Mouse (Mus musculus) hindbrain, embryonic 15.5 days (tissue): ENCODE data around the gene Zc3h12c. TPM values are rescaled to one million over a fixed set of nuclear protein-coding genes. Genes with fewer than 3 reads are reported as not detected.

Experiments used
- ATAC-seq: fragments of 200-750 bp; cut with Nextera tagmentation; 2 replicates; pipeline ENCODE4 v1.8.0; 2017; ENCODE audit warnings: low read depth, moderate number of reproducible peaks, moderate TSS enrichment; ENCODE audit not compliant: low FRiP score
- H3K27ac ChIP-seq: fragments of 300-500 bp; sonication (generic); replicated peaks from 2 replicates; pipeline ENCODE4 v1.5.1; 2015; ENCODE audit warnings: mild to moderate bottlenecking, inconsistent platforms
- H3K27me3 ChIP-seq: fragments of 300-500 bp; sonication (generic); 2 replicates; pipeline ENCODE4 v1.6.1; 2015; ENCODE audit warnings: control low read depth, inconsistent platforms
- H3K36me3 ChIP-seq: fragments of 300-500 bp; sonication (generic); 2 replicates; pipeline ENCODE4 v1.6.1; 2015; ENCODE audit warnings: control low read depth, inconsistent platforms
- H3K4me1 ChIP-seq: fragments of 300-500 bp; sonication (generic); replicated peaks from 2 replicates; pipeline ENCODE4 v1.6.1; 2015; ENCODE audit warnings: control low read depth, inconsistent platforms
- H3K4me2 ChIP-seq: fragments of 300-500 bp; sonication (generic); 2 replicates; pipeline ENCODE4 v1.6.1; 2015; ENCODE audit warnings: moderate library complexity, mild to moderate bottlenecking, inconsistent platforms
- H3K4me3 ChIP-seq: fragments of 300-500 bp; sonication (generic); 2 replicates; pipeline ENCODE4 v1.5.1; 2015; ENCODE audit warnings: mild to moderate bottlenecking, inconsistent platforms
- H3K9ac ChIP-seq: fragments of 300-500 bp; sonication (generic); 2 replicates; pipeline ENCODE4 v1.6.1; 2015; ENCODE audit warnings: inconsistent platforms
- H3K9me3 ChIP-seq: fragments of 300-500 bp; sonication (generic); 2 replicates; pipeline ENCODE4 v1.6.1; 2016; ENCODE audit warnings: control low read depth, inconsistent platforms
- WGBS: fragments of 180-500 bp; shearing (Covaris S2); methylation state at CpG from one replicate; pipeline ENCODE4 v1.1.7; 2015; 5-methylcytosine and 5-hydroxymethylcytosine counted together
- polyA plus RNA-seq: library from polyadenylated mRNA; unstranded; fragments of >200 nt; fragmentation: Nextera tagmentation; extraction: Ambion mirVana; gene quantifications from 2 replicates; pipeline ENCODE4 v1.2.1, GENCODE M21; 2015

Zc3h12c gene
- polyA plus RNA-seq, 1 experiment from 2014 or later, result 4.5 TPM

DNA sequence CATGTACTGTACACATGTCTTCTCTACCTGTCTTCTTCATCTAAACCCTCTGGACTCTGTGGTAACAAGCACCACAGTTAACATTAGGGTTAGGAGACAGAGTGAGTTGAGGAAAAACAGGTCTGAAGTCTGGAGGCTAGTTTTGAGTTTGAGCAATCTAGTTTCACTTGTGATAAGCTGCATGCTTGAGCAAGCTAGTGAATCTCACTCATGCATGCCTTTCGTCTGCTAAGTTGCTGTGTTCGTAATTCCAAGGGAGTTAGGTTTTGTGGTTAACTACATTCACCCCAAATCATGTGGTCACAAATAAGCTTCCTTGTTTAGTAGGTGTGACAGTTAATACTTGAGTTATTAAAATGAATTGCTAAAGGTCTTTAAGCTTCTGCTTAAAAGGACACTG lies 13.0 kb upstream of the Zc3h12c start:
- H3K9me3 ChIP-seq, result no peaks in the 10 kb centered on the region
- ATAC-seq, result no peak
- no peaks in the 10 kb centered on the region for H3K36me3 ChIP-seq
- H3K4me2 ChIP-seq, result no peak overlapping the region
- no peak overlapping the region for H3K9ac ChIP-seq
- WGBS, result 80% methylated on average over 2 of the region's 2 CpGs
- H3K4me3 ChIP-seq, result no peak overlapping the region
- H3K4me1 ChIP-seq, result no peaks in the 10 kb centered on the region
- H3K27ac ChIP-seq, result no peak overlapping the region
- no peaks in the 10 kb centered on the region for H3K27me3 ChIP-seq

DNA sequence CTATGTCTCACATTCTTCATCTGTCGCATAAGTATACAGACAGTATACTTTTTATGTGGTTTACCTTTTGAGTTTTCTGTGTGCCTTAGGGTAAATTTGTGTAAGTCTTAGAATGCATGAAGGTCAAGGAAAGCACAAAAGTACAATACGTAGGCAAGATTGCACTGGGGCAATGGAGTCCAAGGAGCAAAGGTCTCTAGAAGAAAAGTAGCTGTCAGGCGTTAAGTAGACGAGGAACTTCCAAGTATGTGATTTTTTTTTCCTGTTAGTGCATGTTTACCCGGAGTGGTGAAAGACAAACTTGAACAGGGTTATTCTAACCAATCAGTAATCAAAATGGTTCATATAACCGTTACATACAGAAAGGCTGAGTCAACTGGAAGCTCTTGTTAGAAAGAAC lies 12.5 kb upstream of the Zc3h12c start:
- Histone ChIP-seq H3K36me3 (no peaks in the 10 kb centered on the region), H3K27ac (no peak overlapping the region), H3K4me2 (no peak overlapping the region), H3K9me3 (no peaks in the 10 kb centered on the region), H3K4me1 (no peaks in the 10 kb centered on the region), H3K9ac (no peak overlapping the region), H3K4me3 (no peak overlapping the region), H3K27me3 (no peaks in the 10 kb centered on the region)
- 91% methylated on average over 6 of the region's 6 CpGs for WGBS
- no peak for ATAC-seq

DNA sequence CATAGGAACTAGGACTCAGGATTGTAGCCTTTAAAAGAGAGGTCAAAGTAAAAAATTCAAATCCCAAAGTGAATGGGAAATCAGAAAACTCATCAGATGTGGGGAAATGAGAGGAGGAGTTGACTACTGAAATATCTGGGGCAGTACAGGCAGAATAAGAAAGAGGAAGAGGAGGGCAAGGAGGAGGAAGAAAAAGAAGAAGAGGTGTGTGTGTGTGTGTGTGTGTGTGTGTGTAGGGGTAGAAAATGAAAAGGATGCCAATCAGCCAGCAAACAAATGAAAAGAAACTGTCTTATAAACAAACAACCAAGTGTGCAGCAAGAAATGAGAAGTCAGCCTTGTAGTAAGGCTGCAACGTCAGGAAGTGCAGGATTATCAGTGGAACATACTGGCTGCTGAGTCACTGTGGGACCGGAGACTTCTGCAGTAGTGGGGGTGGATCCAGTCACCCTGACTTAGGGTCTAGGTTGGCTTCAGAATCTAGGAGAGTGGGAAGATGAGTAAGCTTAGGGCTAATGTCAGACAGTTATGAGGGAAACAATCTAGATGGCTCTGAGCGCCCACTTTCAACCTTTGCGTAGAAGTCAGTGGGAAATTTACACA lies 7.0 kb upstream of the Zc3h12c start:
- H3K9me3 ChIP-seq, result no peaks in the 10 kb centered on the region

DNA sequence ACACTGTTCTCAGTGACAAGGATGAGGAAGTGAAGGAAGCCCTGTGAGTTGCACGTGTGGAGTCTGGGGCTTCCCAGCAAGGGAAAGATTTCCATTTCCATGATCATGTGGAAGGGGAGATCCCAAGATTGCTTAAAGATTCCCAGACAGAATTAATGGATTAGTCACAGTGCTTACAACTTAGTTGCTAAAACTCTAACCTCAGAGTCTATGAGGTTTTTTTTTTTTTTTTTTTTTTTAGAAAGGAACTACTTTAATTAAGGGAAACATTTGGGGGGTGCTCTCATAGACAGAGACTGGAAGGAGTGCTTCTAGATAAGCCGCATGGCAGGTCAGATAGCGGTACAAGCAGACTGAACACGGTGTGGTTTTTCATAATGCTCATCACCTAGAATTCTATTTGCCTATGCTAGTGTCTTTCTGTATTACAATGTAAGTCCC lies 6.3 kb upstream of the Zc3h12c start:
- no peaks in the 10 kb centered on the region for H3K36me3 ChIP-seq
- no peak overlapping the region for H3K9ac ChIP-seq
- ATAC-seq, result no peak
- 82% methylated on average over 4 of the region's 4 CpGs for WGBS
- no peak overlapping the region for H3K4me2 ChIP-seq
- H3K9me3 ChIP-seq, result no peaks in the 10 kb centered on the region
- H3K27ac ChIP-seq, result no peak overlapping the region
- H3K27me3 ChIP-seq, result no peaks in the 10 kb centered on the region
- H3K4me3 ChIP-seq, result no peak overlapping the region
- peaks cover 3% of the 10 kb centered on the region; the same call in 1 of the 2 replicates for H3K4me1 ChIP-seq

More for the DNA sequence above, 7.0 kb upstream of the Zc3h12c start:
- Histone ChIP-seq H3K27me3 (no peaks in the 10 kb centered on the region), H3K27ac (no peak overlapping the region), H3K4me1 (no peaks in the 10 kb centered on the region), H3K4me3 (no peak overlapping the region), H3K4me2 (no peak overlapping the region), H3K9ac (no peak overlapping the region), H3K36me3 (no peaks in the 10 kb centered on the region)
- 90% methylated on average over 4 of the region's 4 CpGs for WGBS
- ATAC-seq, result no peak

DNA sequence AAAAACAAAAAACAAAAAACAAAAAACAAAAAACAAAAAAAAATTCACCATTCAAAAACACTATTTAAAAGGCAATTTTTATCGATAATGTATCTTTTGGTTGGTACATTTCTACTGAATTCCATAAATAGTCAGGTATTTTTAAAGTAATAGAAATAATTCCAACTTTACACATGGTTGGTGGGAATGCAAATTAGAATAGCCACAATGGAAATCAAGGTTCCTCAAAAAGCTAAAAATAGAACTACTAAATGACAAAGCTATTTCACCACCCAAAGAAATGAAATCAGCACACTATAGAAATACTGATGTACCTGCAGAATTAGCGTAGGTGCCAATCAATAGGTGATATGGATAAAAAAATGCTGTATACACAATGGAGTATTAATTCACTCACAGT lies 5.6 kb upstream of the Zc3h12c start:
- Histone ChIP-seq H3K36me3 (no peaks in the 10 kb centered on the region), H3K4me2 (no peak overlapping the region), H3K27me3 (no peaks in the 10 kb centered on the region), H3K9ac (no peak overlapping the region), H3K4me3 (no peak overlapping the region), H3K4me1 (peaks cover 11% of the 10 kb centered on the region), H3K27ac (no peak overlapping the region), H3K9me3 (no peaks in the 10 kb centered on the region)
- 97% methylated on average over 2 of the region's 2 CpGs for WGBS
- ATAC-seq, result no peak

DNA sequence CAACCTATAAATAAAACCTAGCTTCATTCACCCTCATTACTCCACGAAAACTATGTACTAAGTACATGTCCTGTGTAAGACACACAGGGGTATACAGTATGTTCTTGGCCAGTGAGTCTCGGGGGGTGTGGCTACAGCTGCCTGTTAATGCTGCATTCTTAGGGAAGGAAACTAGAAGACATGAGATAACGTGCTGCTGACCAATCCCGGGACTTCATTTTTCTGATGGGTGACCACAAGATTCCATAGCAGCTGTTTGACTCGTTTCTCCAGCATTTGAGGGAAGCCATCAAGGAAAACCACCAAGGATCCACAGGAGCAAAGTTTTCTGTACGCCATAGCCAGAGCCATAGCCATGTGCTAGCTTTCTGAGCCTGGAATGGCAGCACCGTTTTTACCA lies 4.2 kb upstream of the Zc3h12c start:
- 77% methylated on average over 7 of the region's 7 CpGs for WGBS
- ATAC-seq, result no peak

DNA sequence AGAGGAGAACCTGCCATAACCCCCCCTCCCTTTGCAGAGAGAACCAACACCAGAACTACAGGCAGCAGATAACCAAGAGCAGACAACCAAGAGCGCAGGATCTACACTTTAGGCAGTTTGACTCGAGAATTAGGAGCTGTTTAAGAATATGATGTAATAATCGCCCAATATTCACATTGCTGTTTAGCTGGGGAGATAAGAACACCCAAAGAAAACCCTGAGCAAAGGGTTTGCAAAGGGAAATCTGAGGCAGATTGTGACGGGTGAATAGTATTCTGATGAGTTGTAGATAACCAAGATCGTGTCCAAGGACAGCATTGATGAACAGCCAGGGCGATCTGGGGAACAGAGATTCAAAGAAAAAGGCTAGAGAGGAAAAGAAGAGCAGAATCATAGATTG lies 2.3 kb upstream of the Zc3h12c start:
- no peaks in the 10 kb centered on the region for H3K36me3 ChIP-seq
- peaks cover 28% of the 10 kb centered on the region for H3K4me1 ChIP-seq
- no peak for ATAC-seq
- no peak overlapping the region for H3K9ac ChIP-seq
- no peaks in the 10 kb centered on the region for H3K9me3 ChIP-seq
- no peak overlapping the region for H3K27ac ChIP-seq
- no peak overlapping the region for H3K4me2 ChIP-seq
- H3K27me3 ChIP-seq, result no peaks in the 10 kb centered on the region
- 85% methylated on average over 6 of the region's 6 CpGs for WGBS
- no peak overlapping the region for H3K4me3 ChIP-seq

More for the DNA sequence above, 4.2 kb upstream of the Zc3h12c start:
- Histone ChIP-seq H3K36me3 (no peaks in the 10 kb centered on the region), H3K9ac (no peak overlapping the region), H3K9me3 (no peaks in the 10 kb centered on the region), H3K27ac (no peak overlapping the region), H3K4me3 (no peak overlapping the region), H3K27me3 (no peaks in the 10 kb centered on the region), H3K4me2 (no peak overlapping the region), H3K4me1 (peaks cover 13% of the 10 kb centered on the region)

DNA sequence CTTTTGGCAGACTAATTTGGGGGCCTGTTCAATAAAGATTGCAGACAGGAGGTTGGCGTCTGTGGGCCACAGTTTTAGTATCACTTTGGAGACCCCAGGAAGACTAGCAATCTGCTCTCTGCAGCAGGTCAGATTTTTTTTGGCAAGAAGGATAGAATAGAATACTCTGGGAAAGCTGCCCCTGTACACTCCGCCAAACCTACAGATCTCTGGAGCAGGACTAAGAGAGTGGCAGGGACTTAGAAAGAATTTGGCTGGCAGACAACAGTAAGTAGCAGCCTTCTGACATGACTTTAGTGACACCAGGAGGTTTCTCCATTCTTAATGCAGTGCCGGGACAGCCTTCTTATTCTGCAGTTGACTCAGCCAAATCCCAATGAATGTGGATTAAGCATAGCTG lies 1.8 kb upstream of the Zc3h12c start:
- no peaks in the 10 kb centered on the region for H3K27me3 ChIP-seq
- WGBS, result 63% methylated on average over 3 of the region's 3 CpGs
- H3K4me1 ChIP-seq, result peaks cover 32% of the 10 kb centered on the region
- H3K36me3 ChIP-seq, result no peaks in the 10 kb centered on the region
- no peak overlapping the region for H3K4me2 ChIP-seq
- H3K9me3 ChIP-seq, result no peaks in the 10 kb centered on the region
- ATAC-seq, result no peak
- H3K9ac ChIP-seq, result no peak overlapping the region
- no peak overlapping the region for H3K27ac ChIP-seq
- no peak overlapping the region for H3K4me3 ChIP-seq

DNA sequence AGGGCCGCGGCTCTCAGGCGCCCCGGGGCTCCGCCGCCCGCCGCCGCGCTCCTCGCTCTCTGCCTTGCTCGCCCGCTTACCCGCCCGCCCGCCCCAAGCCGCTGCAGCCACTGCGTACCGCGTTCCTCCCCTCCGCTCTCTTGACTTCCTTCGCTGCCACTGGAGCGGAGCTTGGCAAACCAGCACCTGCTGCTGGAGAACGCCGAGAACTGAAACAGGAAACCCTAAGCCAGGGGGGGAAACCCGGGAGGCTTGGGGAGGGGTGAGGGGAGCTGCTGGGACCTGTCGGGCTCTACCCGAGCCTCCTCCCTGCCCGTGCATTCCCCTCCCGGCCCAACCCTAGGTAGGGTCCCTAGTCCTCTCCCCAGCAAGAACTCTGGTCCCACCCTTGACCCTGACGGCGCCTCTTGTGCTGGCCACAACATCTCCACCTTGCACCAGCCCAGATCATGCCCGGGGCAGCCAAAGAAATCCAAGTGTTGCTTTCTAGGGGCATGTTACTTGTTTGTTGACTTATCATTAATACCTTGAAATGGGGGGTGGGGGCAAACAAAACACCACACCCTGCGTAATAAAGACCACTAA lies 406 bp upstream of the Zc3h12c start:
- no peaks in the 10 kb centered on the region for H3K9me3 ChIP-seq
- H3K4me3 ChIP-seq, result peak overlapping the region; percentile 99
- peak; percentile 90 for ATAC-seq
- H3K27ac ChIP-seq, result peak overlapping the region; percentile 97
- H3K9ac ChIP-seq, result peak overlapping the region; percentile 95
- no peaks in the 10 kb centered on the region for H3K36me3 ChIP-seq
- H3K4me2 ChIP-seq, result peak overlapping the region; percentile 74
- no peaks in the 10 kb centered on the region for H3K27me3 ChIP-seq
- peaks cover 36% of the 10 kb centered on the region for H3K4me1 ChIP-seq
- WGBS, result under 1% methylated on average over 31 of the region's 34 CpGs

DNA sequence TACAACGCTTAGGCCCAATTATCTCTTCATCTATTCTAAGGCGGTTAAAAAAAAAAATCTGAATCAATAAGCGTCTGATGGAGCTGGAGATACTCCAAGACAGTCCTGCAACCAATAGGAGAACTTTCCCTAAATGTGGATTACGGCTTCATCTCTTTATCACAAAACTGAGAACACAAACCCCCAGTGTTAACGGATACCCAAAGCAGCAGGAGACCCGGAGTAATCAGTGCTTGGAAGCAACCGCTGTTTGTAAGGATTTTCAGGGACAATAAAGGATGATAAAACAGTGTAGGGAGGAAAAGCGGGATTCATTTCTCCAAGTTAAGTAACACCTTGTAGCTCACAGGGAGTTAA lies 888 bp downstream of the Zc3h12c start:
- Histone ChIP-seq H3K9ac (peak overlapping the region; percentile 95), H3K4me3 (peak overlapping the region; percentile 99), H3K4me1 (peaks cover 36% of the 10 kb centered on the region), H3K4me2 (peak overlapping the region; percentile 74), H3K36me3 (0 out of 2 replicates have a peak, but pooled peaks cover 3% of the 10 kb centered on the region), H3K27ac (peak overlapping the region; percentile 97), H3K9me3 (no peaks in the 10 kb centered on the region), H3K27me3 (no peaks in the 10 kb centered on the region)
- ATAC-seq, result no peak
- 2% methylated on average over 8 of the region's 8 CpGs for WGBS

DNA sequence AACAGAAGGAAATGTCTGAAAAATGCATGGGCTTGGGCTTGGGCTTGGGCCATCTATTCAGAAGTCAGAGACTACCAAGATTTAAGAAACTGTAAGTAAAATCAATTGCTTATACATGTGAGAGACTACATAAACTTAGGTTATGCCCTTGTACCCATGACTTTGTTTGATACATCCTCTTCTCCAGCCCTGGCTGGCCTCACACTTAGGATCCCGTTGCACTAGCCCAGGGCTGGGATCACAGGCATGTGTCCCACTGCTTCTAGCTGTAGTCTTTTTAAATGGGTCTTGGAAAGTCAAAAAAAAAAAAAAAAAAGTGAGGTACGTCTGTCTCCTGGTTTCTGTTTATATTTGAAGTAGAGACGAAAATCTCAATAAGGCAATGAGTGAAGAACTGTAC lies 1.3 kb downstream of the Zc3h12c start:
- Histone ChIP-seq H3K4me2 (peak overlapping the region; percentile 74), H3K36me3 (0 out of 2 replicates have a peak, but pooled peaks cover 3% of the 10 kb centered on the region), H3K27me3 (no peaks in the 10 kb centered on the region), H3K9me3 (no peaks in the 10 kb centered on the region), H3K27ac (peak overlapping the region; percentile 97), H3K4me1 (peaks cover 36% of the 10 kb centered on the region), H3K9ac (peak overlapping the region; percentile 95; the same call in 1 of the 2 replicates), H3K4me3 (peak overlapping the region; percentile 99)
- ATAC-seq, result no peak
- 6% methylated on average over 3 of the region's 3 CpGs for WGBS

DNA sequence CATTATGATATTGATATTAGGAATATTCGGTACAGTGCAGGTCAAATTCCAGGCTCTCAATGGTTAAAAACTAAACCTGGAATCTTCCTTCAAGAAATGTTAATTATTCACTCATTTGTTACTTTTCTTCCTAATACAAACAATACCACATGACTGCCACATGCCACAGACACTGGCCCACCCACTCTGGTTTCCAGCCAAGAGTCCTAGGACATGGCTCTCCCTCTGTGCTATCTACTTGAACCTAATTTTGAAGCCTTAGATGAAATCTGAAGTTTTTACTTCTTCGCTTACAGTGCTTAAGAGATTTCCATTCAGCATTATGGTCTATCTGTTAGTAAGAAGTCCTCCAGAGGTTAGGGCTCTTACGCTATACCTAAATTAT lies 2.7 kb downstream of the Zc3h12c start:
- Histone ChIP-seq H3K36me3 (0 out of 2 replicates have a peak, but pooled peaks cover 3% of the 10 kb centered on the region), H3K4me1 (peaks cover 36% of the 10 kb centered on the region), H3K4me3 (no peak overlapping the region), H3K27ac (no peak overlapping the region), H3K27me3 (no peaks in the 10 kb centered on the region), H3K4me2 (peak overlapping the region; percentile 23; the same call in 1 of the 2 replicates), H3K9ac (no peak overlapping the region), H3K9me3 (no peaks in the 10 kb centered on the region)
- WGBS, result 90% methylated on average over 3 of the region's 3 CpGs
- ATAC-seq, result no peak
